Mouse (Mus musculus) small intestine, adult 2 months (tissue): ENCODE data around the gene Zfp94.

Experiments
- CTCF ChIP-seq: fragments of 200-500 bp; IDR thresholded peaks from 2 replicates; pipeline ENCODE4 v1.5.1; 2012; ENCODE audit warnings: low read depth, mild to moderate bottlenecking, control low read depth, inconsistent platforms, low read length, moderate library complexity, mixed read lengths; ENCODE audit not compliant: insufficient replicate concordance, insufficient read length; ENCODE audit errors: extremely low read depth
- POLR2A ChIP-seq: fragments of 200-500 bp; IDR thresholded peaks from 2 replicates; pipeline ENCODE4 v1.6.1; 2012; ENCODE audit warnings: low read depth, mild to moderate bottlenecking, control low read depth, inconsistent platforms, low read length, moderate library complexity

DNA sequence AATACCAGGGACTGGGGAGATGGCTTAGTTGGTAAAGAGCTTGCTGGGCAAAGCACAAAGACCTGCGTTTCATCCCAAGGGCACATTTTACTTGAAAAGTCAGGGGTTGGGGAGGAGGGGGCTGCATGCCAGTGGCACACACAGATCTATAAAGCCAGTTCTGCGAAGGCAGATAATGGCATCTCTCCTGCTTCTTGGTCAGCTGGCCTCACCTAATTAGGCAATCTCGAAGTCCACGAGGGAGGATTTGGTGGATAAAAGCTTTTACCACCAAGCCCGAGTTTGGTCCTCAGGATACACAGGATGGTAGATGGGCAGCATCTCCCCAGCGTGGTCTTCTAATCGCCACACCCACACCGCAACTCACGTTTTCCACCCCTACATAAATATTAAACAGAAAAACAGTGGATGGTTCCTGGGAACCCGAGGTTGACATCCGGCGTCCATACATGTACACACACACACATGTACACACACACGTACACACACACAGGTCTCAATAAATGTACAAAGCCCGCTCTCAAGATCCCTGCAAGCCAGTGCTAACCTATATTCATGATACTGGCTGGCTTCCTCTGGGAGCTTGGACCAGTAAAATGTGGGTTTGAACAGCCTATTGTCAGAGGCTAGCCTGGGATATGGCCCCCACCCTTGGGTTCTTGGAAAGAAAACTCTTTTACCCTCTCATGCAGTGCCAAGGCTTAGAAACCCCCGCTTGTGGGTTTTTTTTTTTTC, 18.9 kb downstream of the Zfp94 start:
- TF ChIP-seq CTCF (no peak), POLR2A (no peak)
